Mouse (Mus musculus): Measurements from ENCODE around the gene Tbc1d7.

DNA sequence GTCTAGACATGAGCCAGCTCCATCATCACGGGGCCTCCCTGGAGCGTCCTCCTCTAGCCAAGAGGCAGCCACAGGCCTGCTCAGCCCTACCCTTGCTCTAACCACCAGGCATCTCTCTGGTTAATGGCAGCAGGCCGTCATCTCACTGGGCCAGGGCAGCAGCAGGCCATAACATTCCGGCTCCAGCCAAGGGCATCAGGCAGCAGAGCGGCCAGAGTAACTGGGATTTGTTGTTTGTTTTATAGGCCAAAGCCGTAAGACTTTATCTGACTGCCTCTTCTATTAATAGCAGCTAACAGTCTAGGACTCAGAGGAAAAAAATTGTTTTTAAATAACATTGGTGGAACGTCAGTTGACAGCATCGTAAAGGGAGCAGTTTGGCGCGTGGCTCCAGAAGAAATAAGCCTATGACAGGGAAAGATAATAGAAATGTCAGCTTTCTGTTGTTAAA lies 39.5 kb downstream of the Tbc1d7 start:
- no peak for TF ChIP-seq CTCF (IDR thresholded peaks at IDR 0.05; ENCODE audit: control insufficient read depth, insufficient read depth, insufficient replicate concordance, low read depth, low read length)
- no peak for TF ChIP-seq POLR2A (IDR thresholded peaks at IDR 0.05; ENCODE audit: control insufficient read depth, low read depth, low read length)
